Mouse (Mus musculus): ENCODE measurements around the gene Hist1h4h. TPM values are rescaled to one million over a fixed set of nuclear protein-coding genes. Genes with fewer than 3 reads are reported as not detected.
"Not testable (repeated sequence)": the region's sequence is repeated elsewhere in the genome, so short reads cannot be mapped to it uniquely, and the experiment has no call there.

Gene Hist1h4h
- polyA plus RNA-seq, 1 experiment from 2014 or later = 3.6 TPM

DNA sequence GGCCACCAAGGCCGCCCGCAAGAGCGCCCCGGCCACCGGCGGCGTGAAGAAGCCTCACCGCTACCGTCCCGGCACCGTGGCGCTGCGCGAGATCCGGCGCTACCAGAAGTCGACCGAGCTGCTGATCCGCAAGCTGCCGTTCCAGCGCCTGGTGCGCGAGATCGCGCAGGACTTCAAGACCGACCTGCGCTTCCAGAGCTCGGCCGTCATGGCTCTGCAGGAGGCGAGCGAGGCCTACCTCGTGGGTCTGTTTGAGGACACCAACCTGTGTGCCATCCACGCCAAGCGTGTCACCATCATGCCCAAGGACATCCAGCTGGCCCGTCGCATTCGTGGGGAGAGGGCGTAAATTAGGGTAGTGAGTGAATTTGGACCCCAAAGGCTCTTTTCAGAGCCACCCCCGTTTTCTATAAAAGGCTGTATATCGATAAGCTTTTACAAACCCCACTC lies 45.0 kb downstream of the Hist1h4h start:
- not testable (repeated sequence) for ATAC-seq (ENCODE audit: low FRiP score); H3K27me3 ChIP-seq (ENCODE audit: control insufficient read depth, insufficient read depth, low read length); H3K9me3 ChIP-seq (ENCODE audit: control insufficient read depth, low read length); H3K36me3 ChIP-seq (ENCODE audit: control insufficient read depth, insufficient read depth, low read length)
- Histone ChIP-seq H3K4me3 (ENCODE audit: low read depth, low read length) (peak overlapping the region; percentile 39), H3K4me1 (ENCODE audit: control insufficient read depth, insufficient read depth, low read length) (peaks cover 11% of the 10 kb centered on the region), H3K9ac (ENCODE audit: low read length) (peak overlapping the region; percentile 77), H3K27ac (ENCODE audit: low read depth, low read length) (peak overlapping the region; percentile 81), H3K4me2 (peak overlapping the region; percentile 61)
- under 1% methylated on average over 11 of the region's 40 CpGs for WGBS
- peak; percentile 92 for DNase-seq (ENCODE audit: low spot score, missing footprints)

DNA sequence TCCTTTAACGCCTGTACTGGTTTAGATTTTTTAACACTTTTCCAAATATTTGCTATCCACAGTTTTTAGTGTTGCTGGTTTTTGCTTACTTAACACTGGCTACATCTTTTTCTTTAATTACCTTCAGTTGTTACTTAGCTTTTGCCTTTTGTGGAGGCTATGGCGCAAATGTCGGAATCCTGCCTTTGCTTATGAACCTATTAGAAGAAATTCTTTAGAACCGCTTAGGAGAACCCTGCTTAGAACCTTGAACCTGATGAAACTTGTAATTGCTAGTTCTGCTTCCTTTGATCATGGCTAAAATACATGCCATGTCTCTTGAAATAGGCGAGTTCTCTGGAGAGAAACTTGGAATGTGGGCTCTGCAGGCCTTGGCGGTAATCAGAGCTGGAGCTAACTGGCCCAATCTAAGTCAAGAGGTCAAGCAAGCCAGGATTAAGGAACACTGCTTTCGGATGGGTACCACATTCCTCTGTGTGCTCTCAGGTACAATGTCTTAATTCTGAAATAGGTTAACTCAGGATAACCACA lies 45.6 kb downstream of the Hist1h4h start:
- no peaks in the 10 kb centered on the region for H3K27me3 ChIP-seq (ENCODE audit: control insufficient read depth, insufficient read depth, low read length)
- H3K27ac ChIP-seq (ENCODE audit: low read depth, low read length) = peak overlapping the region; percentile 81
- H3K4me2 ChIP-seq = peak overlapping the region; percentile 61
- H3K9me3 ChIP-seq (ENCODE audit: control insufficient read depth, low read length) = no peaks in the 10 kb centered on the region
- WGBS = 1% methylated on average over 7 of the region's 7 CpGs
- H3K36me3 ChIP-seq (ENCODE audit: control insufficient read depth, insufficient read depth, low read length) = no peaks in the 10 kb centered on the region
- peak overlapping the region; percentile 77 for H3K9ac ChIP-seq (ENCODE audit: low read length)
- no peak for ATAC-seq (ENCODE audit: low FRiP score)
- peaks cover 11% of the 10 kb centered on the region for H3K4me1 ChIP-seq (ENCODE audit: control insufficient read depth, insufficient read depth, low read length)
- DNase-seq (ENCODE audit: low spot score, missing footprints) = peak; percentile 93
- peak overlapping the region; percentile 39 for H3K4me3 ChIP-seq (ENCODE audit: low read depth, low read length)

DNA sequence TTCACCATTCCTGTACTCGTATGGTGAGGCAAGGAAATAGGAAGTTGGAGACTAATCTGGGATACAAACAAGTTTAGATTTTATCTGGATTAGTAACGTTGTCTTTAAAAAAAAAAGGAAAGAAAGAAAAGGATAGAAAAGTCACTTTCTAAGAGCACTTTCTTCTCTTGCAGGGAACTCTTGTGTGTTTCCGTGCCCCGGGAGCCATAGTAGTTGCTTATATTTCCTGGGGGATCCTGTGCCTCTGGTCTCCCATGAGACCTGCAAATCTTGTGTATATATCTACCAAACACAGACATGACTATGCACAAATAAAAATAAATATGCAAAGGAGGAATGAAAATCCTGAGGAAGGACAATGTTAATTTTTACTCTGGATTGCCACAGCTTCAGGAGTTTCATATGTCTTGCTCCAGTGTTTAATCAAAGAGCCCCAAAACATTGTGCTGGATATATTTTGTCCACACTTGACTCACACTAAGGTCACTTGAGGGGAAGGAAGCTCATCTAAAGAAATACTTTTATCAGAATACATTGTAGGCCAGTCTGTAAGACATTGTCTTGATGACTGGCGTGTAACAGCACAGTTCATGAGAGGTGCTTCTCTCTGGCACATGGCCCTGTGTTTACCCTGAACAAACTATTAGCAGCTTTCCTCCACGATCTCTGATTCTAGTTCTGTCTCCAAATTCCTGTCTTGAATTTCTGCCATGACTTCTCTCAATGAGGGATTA lies 46.2 kb downstream of the Hist1h4h start:
- peak overlapping the region; percentile 81 for H3K27ac ChIP-seq (ENCODE audit: low read depth, low read length)
- no peak for ATAC-seq (ENCODE audit: low FRiP score)
- peak overlapping the region; percentile 77 for H3K9ac ChIP-seq (ENCODE audit: low read length)
- H3K27me3 ChIP-seq (ENCODE audit: control insufficient read depth, insufficient read depth, low read length) = no peaks in the 10 kb centered on the region
- H3K4me3 ChIP-seq (ENCODE audit: low read depth, low read length) = peak overlapping the region; percentile 39
- peaks cover 11% of the 10 kb centered on the region for H3K4me1 ChIP-seq (ENCODE audit: control insufficient read depth, insufficient read depth, low read length)
- WGBS = 50% methylated on average over 6 of the region's 6 CpGs
- no peaks in the 10 kb centered on the region for H3K9me3 ChIP-seq (ENCODE audit: control insufficient read depth, low read length)
- H3K36me3 ChIP-seq (ENCODE audit: control insufficient read depth, insufficient read depth, low read length) = no peaks in the 10 kb centered on the region
- H3K4me2 ChIP-seq = peak overlapping the region; percentile 61
- peak; percentile 91 for DNase-seq (ENCODE audit: low spot score, missing footprints)

DNA sequence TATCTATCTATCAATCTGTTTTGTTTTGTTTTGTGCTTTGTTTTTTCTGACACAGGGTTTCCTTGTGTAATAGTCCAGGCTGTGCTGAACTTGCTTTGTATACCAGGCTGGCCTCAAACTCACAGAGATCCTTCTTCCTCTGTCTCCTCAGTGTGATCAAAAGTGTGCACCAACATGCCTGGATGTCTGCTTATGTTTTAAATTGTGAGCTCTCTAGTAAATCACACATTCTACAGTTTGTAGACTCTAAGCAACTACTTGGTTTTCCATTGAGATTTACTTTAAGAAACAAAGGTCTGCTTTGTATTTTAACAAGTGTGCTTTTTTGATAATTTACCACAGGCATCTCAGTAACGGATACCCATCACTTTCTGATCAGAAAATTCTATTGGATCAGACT lies 47.0 kb downstream of the Hist1h4h start:
- ATAC-seq (ENCODE audit: low FRiP score) (no peak), DNase-seq (ENCODE audit: low spot score, missing footprints) (peak; percentile 84)
- H3K4me1 ChIP-seq (ENCODE audit: control insufficient read depth, insufficient read depth, low read length) = peaks cover 12% of the 10 kb centered on the region
- no peak overlapping the region; the same call in 1 of the 2 replicates for H3K27ac ChIP-seq (ENCODE audit: low read depth, low read length)
- no peaks in the 10 kb centered on the region for H3K36me3 ChIP-seq (ENCODE audit: control insufficient read depth, insufficient read depth, low read length)
- 100% methylated on average over 1 of the region's 1 CpGs for WGBS
- no peak overlapping the region for H3K4me2 ChIP-seq
- no peaks in the 10 kb centered on the region for H3K9me3 ChIP-seq (ENCODE audit: control insufficient read depth, low read length)
- H3K27me3 ChIP-seq (ENCODE audit: control insufficient read depth, insufficient read depth, low read length) = no peaks in the 10 kb centered on the region
- H3K4me3 ChIP-seq (ENCODE audit: low read depth, low read length) = no peak overlapping the region
- no peak overlapping the region for H3K9ac ChIP-seq (ENCODE audit: low read length)

Small RNAs within 50 kb of the gene (microRNA-seq; reads per million reads assigned to microRNA genes)
- gene Gm44297 = 0.57 reads per million
- not detected for gene Gm44359
- not detected for gene Gm44394
- 3.2 reads per million, percentile 14 among the genes with 10 or more reads in this experiment for gene n-TStga1

Other genes with a start within 250 kb of the Hist1h4h start
- 69.4 and 77.9 TPM in 2 replicates for gene Zfp322a, start 161.8 kb upstream of the Hist1h4h start, polyA plus RNA-seq (2014; fragmentation: Nextera tagmentation; extraction: Ambion mirVana)
- 14.0 and 14.9 TPM in 2 replicates for gene Abt1, start 107.2 kb upstream of the Hist1h4h start, polyA plus RNA-seq (2014; fragmentation: Nextera tagmentation; extraction: Ambion mirVana)
- not detected in 2 replicates for gene Btn1a1, start 65.1 kb upstream of the Hist1h4h start, polyA plus RNA-seq (2014; fragmentation: Nextera tagmentation; extraction: Ambion mirVana)
- 0.28 and 0.34 TPM in 2 replicates for gene Btn2a2, start 42.2 kb upstream of the Hist1h4h start, polyA plus RNA-seq (2014; fragmentation: Nextera tagmentation; extraction: Ambion mirVana)
- gene Hist1h2af, start 2.9 kb downstream of the Hist1h4h start, polyA plus RNA-seq (2014; fragmentation: Nextera tagmentation; extraction: Ambion mirVana) = 6.4 and 9.1 TPM in 2 replicates
- 4.0 and 4.8 TPM in 2 replicates for gene Hist1h3g, start 4.4 kb downstream of the Hist1h4h start, polyA plus RNA-seq (2014; fragmentation: Nextera tagmentation; extraction: Ambion mirVana)
- gene Hist1h2bh, start 12.3 kb downstream of the Hist1h4h start, polyA plus RNA-seq (2014; fragmentation: Nextera tagmentation; extraction: Ambion mirVana) = 0.44 and 0.87 TPM in 2 replicates
- 1.2 and 1.3 TPM in 2 replicates for gene Hist1h3f, start 13.0 kb downstream of the Hist1h4h start, polyA plus RNA-seq (2014; fragmentation: Nextera tagmentation; extraction: Ambion mirVana)
- 0.53 and 0.77 TPM in 2 replicates for gene Hist1h4f, start 20.6 kb downstream of the Hist1h4h start, polyA plus RNA-seq (2014; fragmentation: Nextera tagmentation; extraction: Ambion mirVana)
- gene Hist1h1d, start 22.2 kb downstream of the Hist1h4h start, polyA plus RNA-seq (2014; fragmentation: Nextera tagmentation; extraction: Ambion mirVana) = 0.59 and 0.61 TPM in 2 replicates
- 7.2 and 7.4 TPM in 2 replicates for gene Hist1h3e, start 31.3 kb downstream of the Hist1h4h start, polyA plus RNA-seq (2014; fragmentation: Nextera tagmentation; extraction: Ambion mirVana)
- 69.8 and 76.3 TPM in 2 replicates for gene Hist1h2ae, start 40.2 kb downstream of the Hist1h4h start, polyA plus RNA-seq (2014; fragmentation: Nextera tagmentation; extraction: Ambion mirVana)
- 3.9 and 6.2 TPM in 2 replicates for gene Hist1h2bg, start 40.3 kb downstream of the Hist1h4h start, polyA plus RNA-seq (2014; fragmentation: Nextera tagmentation; extraction: Ambion mirVana)
- gene Hist1h2bf, start 43.1 kb downstream of the Hist1h4h start, polyA plus RNA-seq (2014; fragmentation: Nextera tagmentation; extraction: Ambion mirVana) = 2.6 and 4.9 TPM in 2 replicates
- gene Hist1h2ad, start 43.3 kb downstream of the Hist1h4h start, polyA plus RNA-seq (2014; fragmentation: Nextera tagmentation; extraction: Ambion mirVana) = 1.9 and 2.2 TPM in 2 replicates
- gene Hist1h3d, start 44.7 kb downstream of the Hist1h4h start, polyA plus RNA-seq (2014; fragmentation: Nextera tagmentation; extraction: Ambion mirVana) = 7.4 and 9.8 TPM in 2 replicates
- 99.4 and 124 TPM in 2 replicates for gene Hist1h4d, start 50.5 kb downstream of the Hist1h4h start, polyA plus RNA-seq (2014; fragmentation: Nextera tagmentation; extraction: Ambion mirVana)
- gene Hist1h2be, start 90.1 kb downstream of the Hist1h4h start, polyA plus RNA-seq (2014; fragmentation: Nextera tagmentation; extraction: Ambion mirVana) = 1.6 and 1.7 TPM in 2 replicates
- 24.8 and 28.9 TPM in 2 replicates for gene Hist1h1e, start 91.5 kb downstream of the Hist1h4h start, polyA plus RNA-seq (2014; fragmentation: Nextera tagmentation; extraction: Ambion mirVana)
- 0.83 and 1.1 TPM in 2 replicates for gene Hist1h2ac, start 152.9 kb downstream of the Hist1h4h start, polyA plus RNA-seq (2014; fragmentation: Nextera tagmentation; extraction: Ambion mirVana)
- gene Hist1h2bc, start 153.1 kb downstream of the Hist1h4h start, polyA plus RNA-seq (2014; fragmentation: Nextera tagmentation; extraction: Ambion mirVana) = 25.3 and 25.7 TPM in 2 replicates
- gene Hist1h1t, start 164.8 kb downstream of the Hist1h4h start, polyA plus RNA-seq (2014; fragmentation: Nextera tagmentation; extraction: Ambion mirVana) = not detected in 2 replicates
- gene Hist1h4c, start 167.4 kb downstream of the Hist1h4h start, polyA plus RNA-seq (2014; fragmentation: Nextera tagmentation; extraction: Ambion mirVana) = 5.3 and 6.4 TPM in 2 replicates
- 2.7 and 3.3 TPM in 2 replicates for gene Hfe, start 179.8 kb downstream of the Hist1h4h start, polyA plus RNA-seq (2014; fragmentation: Nextera tagmentation; extraction: Ambion mirVana)
- 13.5 and 14.0 TPM in 2 replicates for gene Hist1h1c, start 207.8 kb downstream of the Hist1h4h start, polyA plus RNA-seq (2014; fragmentation: Nextera tagmentation; extraction: Ambion mirVana)
- 8.6 and 9.2 TPM in 2 replicates for gene Hist1h3c, start 214.6 kb downstream of the Hist1h4h start, polyA plus RNA-seq (2014; fragmentation: Nextera tagmentation; extraction: Ambion mirVana)
- 2.1 and 2.4 TPM in 2 replicates for gene Hist1h2bb, start 215.7 kb downstream of the Hist1h4h start, polyA plus RNA-seq (2014; fragmentation: Nextera tagmentation; extraction: Ambion mirVana)
- gene Hist1h2ab, start 220.1 kb downstream of the Hist1h4h start, polyA plus RNA-seq (2014; fragmentation: Nextera tagmentation; extraction: Ambion mirVana) = 42.8 and 57.5 TPM in 2 replicates
- gene Hist1h3b, start 221.2 kb downstream of the Hist1h4h start, polyA plus RNA-seq (2014; fragmentation: Nextera tagmentation; extraction: Ambion mirVana) = 7.5 and 13.2 TPM in 2 replicates
- gene Hist1h4b, start 226.0 kb downstream of the Hist1h4h start, polyA plus RNA-seq (2014; fragmentation: Nextera tagmentation; extraction: Ambion mirVana) = 3.9 and 5.5 TPM in 2 replicates
- 0.49 and 0.55 TPM in 2 replicates for gene Hist1h4a, start 230.2 kb downstream of the Hist1h4h start, polyA plus RNA-seq (2014; fragmentation: Nextera tagmentation; extraction: Ambion mirVana)
- gene Hist1h3a, start 231.3 kb downstream of the Hist1h4h start, polyA plus RNA-seq (2014; fragmentation: Nextera tagmentation; extraction: Ambion mirVana) = 3.0 and 5.1 TPM in 2 replicates
- 3.5 and 3.7 TPM in 2 replicates for gene Hist1h1a, start 232.6 kb downstream of the Hist1h4h start, polyA plus RNA-seq (2014; fragmentation: Nextera tagmentation; extraction: Ambion mirVana)
- gene Trim38, start 238.9 kb downstream of the Hist1h4h start, polyA plus RNA-seq (2014; fragmentation: Nextera tagmentation; extraction: Ambion mirVana) = not detected in 2 replicates